Mouse (Mus musculus): ENCODE data around the gene Tssk3. TPM values are rescaled to one million over a fixed set of nuclear protein-coding genes. Genes with fewer than 3 reads are reported as not detected.

The Tssk3 gene
- polyA plus RNA-seq, 1 experiment from 2014 or later = 0.14 TPM

- no peak for DNase-seq
- no peak overlapping the region for H3K27ac ChIP-seq (ENCODE audit: low read depth)
Observed at GRCm38 (mm10) chr4:129516925-129517324, 26.1 kb upstream of the Tssk3 start.

GRCm38 (mm10) chr4:129514300-129514898 lies 23.6 kb upstream of the Tssk3 start:
- Histone ChIP-seq H3K4me2 (ENCODE audit: low read depth, low read length) (peak overlapping the region; percentile 94), H3K9ac (replicated peaks) (peak overlapping the region; percentile 82), H3K36me3 (replicated peaks; ENCODE audit: insufficient read depth, low read length) (peaks cover 22% of the 10 kb centered on the region), H3K4me3 (ENCODE audit: low read depth, low read length) (peak overlapping the region; percentile 76), H3K4me1 (ENCODE audit: insufficient read depth) (peaks cover 14% of the 10 kb centered on the region), H3K27me3 (ENCODE audit: insufficient read depth, low read length) (peaks cover 8% of the 10 kb centered on the region; the same call in 1 of the 2 replicates), H3K27ac (ENCODE audit: low read depth) (peak overlapping the region; percentile 75), H3K9me3 (ENCODE audit: low read length) (no peaks in the 10 kb centered on the region)
- 1% methylated on average over 33 of the region's 35 CpGs for WGBS (ENCODE audit: insufficient replicate concordance)
- TF ChIP-seq EP300 (IDR thresholded peaks at IDR 0.05; ENCODE audit: low read depth) (no peak), CTCF (IDR thresholded peaks at IDR 0.05; ENCODE audit: low read depth) (peak; percentile 87)
- peak; percentile 80 for DNase-seq
- ATAC-seq = peak; percentile 67

More at GRCm38 (mm10) chr4:129516925-129517324, 26.1 kb upstream of the Tssk3 start:
- H3K4me3 ChIP-seq (ENCODE audit: low read depth, low read length) = no peak overlapping the region
- no peak for ATAC-seq
- H3K4me1 ChIP-seq (ENCODE audit: insufficient read depth) = peaks cover 12% of the 10 kb centered on the region
- H3K4me2 ChIP-seq (ENCODE audit: low read depth, low read length) = no peak overlapping the region
- no peaks in the 10 kb centered on the region for H3K9me3 ChIP-seq (ENCODE audit: low read length)
- TF ChIP-seq EP300 (IDR thresholded peaks at IDR 0.05; ENCODE audit: low read depth) (no peak), CTCF (IDR thresholded peaks at IDR 0.05; ENCODE audit: low read depth) (no peak)
- peaks cover 8% of the 10 kb centered on the region; the same call in 1 of the 2 replicates for H3K27me3 ChIP-seq (ENCODE audit: insufficient read depth, low read length)
- H3K36me3 ChIP-seq (replicated peaks; ENCODE audit: insufficient read depth, low read length) = peaks cover 44% of the 10 kb centered on the region
- H3K9ac ChIP-seq (replicated peaks) = no peak overlapping the region
- 66% methylated on average over 2 of the region's 2 CpGs for WGBS (ENCODE audit: insufficient replicate concordance)

- Histone ChIP-seq H3K4me2 (ENCODE audit: low read depth, low read length) (peak overlapping the region; percentile 94), H3K4me3 (ENCODE audit: low read depth, low read length) (peak overlapping the region; percentile 76), H3K4me1 (ENCODE audit: insufficient read depth) (peaks cover 14% of the 10 kb centered on the region), H3K9me3 (ENCODE audit: low read length) (no peaks in the 10 kb centered on the region), H3K9ac (replicated peaks) (peak overlapping the region; percentile 82), H3K27ac (ENCODE audit: low read depth) (peak overlapping the region; percentile 75), H3K36me3 (replicated peaks; ENCODE audit: insufficient read depth, low read length) (peaks cover 19% of the 10 kb centered on the region), H3K27me3 (ENCODE audit: insufficient read depth, low read length) (peaks cover 8% of the 10 kb centered on the region; the same call in 1 of the 2 replicates)
- DNase-seq = no peak
- peak; percentile 37 for ATAC-seq
- WGBS (ENCODE audit: insufficient replicate concordance) = 1% methylated on average over 27 of the region's 57 CpGs
- TF ChIP-seq CTCF (IDR thresholded peaks at IDR 0.05; ENCODE audit: low read depth) = no peak
- no peak for TF ChIP-seq EP300 (IDR thresholded peaks at IDR 0.05; ENCODE audit: low read depth)
Observed at GRCm38 (mm10) chr4:129513891-129514290, 23.1 kb upstream of the Tssk3 start.

GRCm38 (mm10) chr4:129513086-129513767 lies 22.4 kb upstream of the Tssk3 start, which contains the start of gene Marcksl1:
TSS of gene Marcksl1 (plus strand) at chr4:129513581.
- peak; percentile 80 for ATAC-seq
- H3K27me3 ChIP-seq (ENCODE audit: insufficient read depth, low read length) = peaks cover 8% of the 10 kb centered on the region; the same call in 1 of the 2 replicates
- WGBS (ENCODE audit: insufficient replicate concordance) = 6% methylated on average over 46 of the region's 47 CpGs

GRCm38 (mm10) chr4:129511413-129512096 lies 20.7 kb upstream of the Tssk3 start:
- 69% methylated on average over 6 of the region's 6 CpGs for WGBS (ENCODE audit: insufficient replicate concordance)
- peaks cover 8% of the 10 kb centered on the region; the same call in 1 of the 2 replicates for H3K27me3 ChIP-seq (ENCODE audit: insufficient read depth, low read length)
- no peak for ATAC-seq

More at GRCm38 (mm10) chr4:129513086-129513767, 22.4 kb upstream of the Tssk3 start, which contains the start of gene Marcksl1:
- Histone ChIP-seq H3K36me3 (replicated peaks; ENCODE audit: insufficient read depth, low read length) (peaks cover 13% of the 10 kb centered on the region), H3K27ac (ENCODE audit: low read depth) (peak within 1 kb of the TSS; percentile 75), H3K4me2 (ENCODE audit: low read depth, low read length) (peak within 1 kb of the TSS; percentile 94), H3K9ac (replicated peaks) (peak within 1 kb of the TSS; percentile 82), H3K9me3 (ENCODE audit: low read length) (no peaks in the 10 kb centered on the region), H3K4me3 (ENCODE audit: low read depth, low read length) (peak within 1 kb of the TSS; percentile 76), H3K4me1 (ENCODE audit: insufficient read depth) (peaks cover 16% of the 10 kb centered on the region)
- no peak for TF ChIP-seq EP300 (IDR thresholded peaks at IDR 0.05; ENCODE audit: low read depth)
- TF ChIP-seq CTCF (IDR thresholded peaks at IDR 0.05; ENCODE audit: low read depth) = no peak
- peak; percentile 90 for DNase-seq

More at GRCm38 (mm10) chr4:129511413-129512096, 20.7 kb upstream of the Tssk3 start:
- no peaks in the 10 kb centered on the region for H3K9me3 ChIP-seq (ENCODE audit: low read length)
- no peak overlapping the region for H3K4me2 ChIP-seq (ENCODE audit: low read depth, low read length)
- H3K4me3 ChIP-seq (ENCODE audit: low read depth, low read length) = no peak overlapping the region
- no peak overlapping the region for H3K9ac ChIP-seq (replicated peaks)
- H3K4me1 ChIP-seq (ENCODE audit: insufficient read depth) = peaks cover 19% of the 10 kb centered on the region
- TF ChIP-seq CTCF (IDR thresholded peaks at IDR 0.05; ENCODE audit: low read depth) (no peak), EP300 (IDR thresholded peaks at IDR 0.05; ENCODE audit: low read depth) (no peak)
- no peak overlapping the region for H3K27ac ChIP-seq (ENCODE audit: low read depth)
- H3K36me3 ChIP-seq (replicated peaks; ENCODE audit: insufficient read depth, low read length) = peaks cover 1% of the 10 kb centered on the region
- DNase-seq = no peak

Data from liver, postnatal 0 days (tissue).